Mouse (Mus musculus) liver, postnatal 0 days (tissue): ENCODE data around the gene Zzz3.

Source experiments
- CTCF ChIP-seq: sonication (generic); IDR thresholded peaks from 2 replicates; pipeline ENCODE4 v1.5.1; 2016; ENCODE audit warnings: antibody characterized with exemption, low read depth
- EP300 ChIP-seq: IDR thresholded peaks from 2 replicates; pipeline ENCODE4 v1.6.1; 2016; ENCODE audit warnings: antibody characterized with exemption, low read depth, mild to moderate bottlenecking

DNA sequence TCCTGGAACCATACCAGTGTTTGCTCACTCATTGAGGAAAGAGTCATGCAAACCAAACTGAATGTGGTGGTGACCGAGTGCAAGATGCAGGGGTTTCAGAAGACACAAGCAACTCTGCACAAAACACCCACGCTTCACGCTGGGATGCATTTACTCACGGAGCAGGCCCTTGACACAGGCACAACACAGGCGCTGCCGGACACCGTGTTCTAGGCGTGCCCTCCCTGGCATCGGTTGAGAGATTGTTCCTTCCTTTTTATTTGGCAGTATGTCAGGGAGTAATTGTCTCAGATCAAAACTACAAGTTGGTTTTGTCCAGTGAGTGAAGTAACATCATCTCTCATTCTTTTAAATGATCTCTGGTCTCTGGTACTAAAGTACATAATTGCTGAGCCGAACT is 67.6 kb downstream of the Zzz3 start:
- no peak for TF ChIP-seq CTCF
- TF ChIP-seq EP300: no peak
